Mouse (Mus musculus): ENCODE results near the gene Smarcb1. TPM values are rescaled to one million over a fixed set of nuclear protein-coding genes. Genes with fewer than 3 reads are reported as not detected.

Smarcb1 gene
- total RNA-seq, 1 experiment: 84.4 TPM

DNA sequence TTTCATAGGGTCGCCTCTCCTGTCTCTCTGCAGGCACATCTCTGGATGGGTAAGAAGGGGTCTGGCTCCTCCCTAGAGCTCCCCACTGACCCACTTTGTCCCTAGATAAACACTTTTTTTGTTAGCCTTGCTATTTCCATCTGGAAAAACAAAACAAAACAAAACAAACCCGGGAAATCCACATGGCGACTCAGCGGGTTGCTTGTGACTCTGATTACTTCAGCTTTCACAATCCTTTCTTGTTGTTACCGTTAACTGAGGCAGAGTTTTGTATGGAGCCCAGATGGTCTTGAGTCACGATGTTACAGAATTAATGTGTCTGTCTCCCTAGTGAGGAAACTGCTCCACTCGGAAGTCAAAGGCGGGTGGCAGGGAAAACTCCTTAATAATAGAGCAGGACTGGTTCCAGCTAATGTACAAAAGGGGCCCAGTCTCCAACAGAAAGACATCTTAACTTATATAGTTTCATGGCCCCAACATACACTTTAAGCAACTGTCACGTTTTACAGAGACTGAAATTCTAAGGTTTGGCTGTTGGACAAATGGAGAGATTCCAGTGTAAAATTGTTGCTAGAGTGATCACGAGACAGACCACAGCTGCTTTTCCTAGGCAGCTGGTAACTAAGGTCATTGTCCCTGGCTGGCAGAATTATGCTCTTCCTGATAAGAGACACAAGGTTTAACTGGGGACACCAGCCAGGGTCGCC lies 22.8 kb upstream of the Smarcb1 start:
- DNase-seq (ENCODE audit: low read depth, low spot score): no peak
- in situ Hi-C loops (cut with MboI; ENCODE audit: low sequenced_read_pairs in 2 of 2, unreplicated experiment in 2 of 2): no loop called here
- H3K36me3 ChIP-seq (ENCODE audit: control insufficient read depth, insufficient read depth, low read length, poor library complexity, severe bottlenecking): peaks cover 7% of the 10 kb centered on the region; the same call in 1 of the 2 replicates
- no peaks in the 10 kb centered on the region for H3K9me3 ChIP-seq (ENCODE audit: control insufficient read depth, insufficient read depth, low read depth, low read length)
- H3K9ac ChIP-seq (ENCODE audit: insufficient read depth, low read depth, low read length, poor library complexity, severe bottlenecking): no peak overlapping the region
- H3K4me1 ChIP-seq (ENCODE audit: control insufficient read depth in 2 of 2, insufficient read depth in 2 of 2, low read length in 2 of 2, poor library complexity in 1 of 2): peaks cover 0 to 31% of the 10 kb centered on the region in 2 experiments; a peak in 2 of 4 replicates
- no peak overlapping the region for H3K27ac ChIP-seq (ENCODE audit: insufficient read depth, low read depth, low read length, poor library complexity, severe bottlenecking)
- no peak for TF ChIP-seq ZC3H11A (IDR thresholded peaks at IDR 0.05; ENCODE audit: borderline replicate concordance, low read depth, low read length)
- no peak for TF ChIP-seq MAFK (IDR thresholded peaks at IDR 0.05; ENCODE audit: insufficient read depth, low read depth, low read length)
- no peak for TF ChIP-seq HCFC1 (IDR thresholded peaks at IDR 0.05; ENCODE audit: borderline replicate concordance, insufficient read depth, low read length)
- TF ChIP-seq CHD2 (IDR thresholded peaks at IDR 0.05; ENCODE audit: low read depth, low read length): no peak
- no peak for TF ChIP-seq ZNF384 (IDR thresholded peaks at IDR 0.05; ENCODE audit: low read depth, low read length)
- no peak overlapping the region for H3K4me3 ChIP-seq (ENCODE audit: insufficient read depth in 1 of 2, low read depth in 1 of 2, low read length in 2 of 2, poor library complexity in 1 of 2, severe bottlenecking in 1 of 2)

DNA sequence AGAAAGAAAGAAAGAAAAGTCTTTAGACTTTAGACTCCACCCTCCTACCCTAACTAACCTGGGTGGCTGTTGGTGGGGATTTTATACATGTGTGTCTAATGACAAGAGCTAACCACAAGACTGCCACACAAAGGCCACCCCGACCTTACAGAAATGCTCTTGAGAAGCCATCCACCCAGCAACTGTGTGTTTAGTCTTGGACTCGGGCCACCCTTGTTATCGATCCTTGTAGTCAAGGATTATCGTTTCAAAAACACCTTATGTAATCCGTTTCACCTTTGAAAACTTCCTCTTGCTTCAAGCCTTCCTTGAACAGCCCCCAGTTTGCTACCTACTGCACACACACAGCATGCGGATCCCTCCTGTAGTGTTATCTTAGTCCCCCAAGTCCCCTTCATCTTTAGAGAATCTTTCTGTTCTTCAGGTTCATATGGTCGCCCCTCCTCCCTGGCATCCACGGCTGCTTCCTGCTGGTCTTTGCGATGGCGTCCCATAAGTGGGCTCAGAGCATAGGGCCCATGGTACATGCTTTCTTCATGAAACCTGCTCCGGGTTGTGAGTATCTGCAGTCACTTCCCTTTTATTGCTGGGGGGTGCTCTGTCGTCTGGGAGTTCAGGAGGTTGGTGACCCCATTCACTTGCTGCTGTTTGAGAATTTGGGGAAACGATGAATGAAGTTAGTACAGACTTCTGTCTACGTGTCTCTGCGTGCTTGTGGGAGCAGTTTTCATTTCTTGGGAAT lies 21.5 kb upstream of the Smarcb1 start, which contains the start of gene Vpreb3:
Vpreb3 (plus strand) TSS at position 322 of the 742 bp plus-strand sequence.
- no peak for DNase-seq (ENCODE audit: low read depth, low spot score)
- Histone ChIP-seq H3K9ac (ENCODE audit: insufficient read depth, low read depth, low read length, poor library complexity, severe bottlenecking) (no peak within 1 kb of the TSS), H3K4me1 (ENCODE audit: control insufficient read depth in 2 of 2, insufficient read depth in 2 of 2, low read length in 2 of 2, poor library complexity in 1 of 2) (peaks cover 3 to 31% of the 10 kb centered on the region in 2 experiments; a peak in 3 of 4 replicates), H3K9me3 (ENCODE audit: control insufficient read depth, insufficient read depth, low read depth, low read length) (no peaks in the 10 kb centered on the region), H3K27ac (ENCODE audit: insufficient read depth, low read depth, low read length, poor library complexity, severe bottlenecking) (no peak within 1 kb of the TSS), H3K36me3 (ENCODE audit: control insufficient read depth, insufficient read depth, low read length, poor library complexity, severe bottlenecking) (peaks cover 14% of the 10 kb centered on the region; the same call in 1 of the 2 replicates), H3K4me3 (ENCODE audit: insufficient read depth in 1 of 2, low read depth in 1 of 2, low read length in 2 of 2, poor library complexity in 1 of 2, severe bottlenecking in 1 of 2) (no peak within 1 kb of the TSS)
- in situ Hi-C loops (cut with MboI; ENCODE audit: low sequenced_read_pairs in 2 of 2, unreplicated experiment in 2 of 2): no loop called here
- no peak for TF ChIP-seq ZNF384 (IDR thresholded peaks at IDR 0.05; ENCODE audit: low read depth, low read length)
- TF ChIP-seq MAFK (IDR thresholded peaks at IDR 0.05; ENCODE audit: insufficient read depth, low read depth, low read length): no peak
- no peak for TF ChIP-seq HCFC1 (IDR thresholded peaks at IDR 0.05; ENCODE audit: borderline replicate concordance, insufficient read depth, low read length)
- no peak for TF ChIP-seq CHD2 (IDR thresholded peaks at IDR 0.05; ENCODE audit: low read depth, low read length)
- no peak for TF ChIP-seq ZC3H11A (IDR thresholded peaks at IDR 0.05; ENCODE audit: borderline replicate concordance, low read depth, low read length)

DNA sequence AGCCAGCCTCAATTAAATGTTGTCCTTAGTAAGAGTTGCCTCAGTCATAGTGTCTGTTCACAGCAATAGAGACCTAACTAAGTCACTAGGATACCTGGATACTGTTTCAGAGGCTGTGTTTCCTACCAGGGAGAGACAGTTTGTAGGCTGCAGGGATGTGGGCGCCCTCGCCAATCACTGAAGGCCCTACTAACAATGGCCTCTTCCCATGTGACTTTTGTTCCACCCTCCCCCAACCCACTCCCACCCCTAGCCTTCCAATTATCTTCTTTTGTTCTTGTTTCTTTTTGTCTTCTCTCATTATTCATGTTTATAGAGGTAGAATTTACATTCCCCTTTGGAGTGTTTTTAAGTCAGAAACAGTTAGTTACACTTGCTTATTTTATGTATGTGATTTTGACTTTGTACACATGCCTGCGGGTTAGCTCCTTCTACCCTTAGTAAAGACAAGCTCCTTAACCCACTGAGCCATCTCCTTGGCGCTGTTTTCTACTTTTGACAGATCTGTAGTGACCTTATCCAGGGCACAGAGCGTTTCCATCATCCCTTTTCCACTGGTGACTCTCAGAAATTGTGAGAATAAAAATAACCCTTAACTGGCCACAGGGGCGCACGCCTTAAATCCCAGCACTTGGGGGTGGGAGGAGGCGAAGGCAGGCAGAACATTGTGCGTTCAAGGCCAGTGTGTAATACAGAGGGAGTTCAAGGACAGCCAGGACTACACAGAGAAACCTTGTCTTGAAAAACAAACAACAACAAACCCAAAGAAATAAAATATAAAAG lies 19.8 kb upstream of the Smarcb1 start:
- H3K27ac ChIP-seq (ENCODE audit: insufficient read depth, low read depth, low read length, poor library complexity, severe bottlenecking): peak overlapping the region; percentile 85
- TF ChIP-seq MAFK (IDR thresholded peaks at IDR 0.05; ENCODE audit: insufficient read depth, low read depth, low read length): no peak
- TF ChIP-seq ZC3H11A (IDR thresholded peaks at IDR 0.05; ENCODE audit: borderline replicate concordance, low read depth, low read length): no peak
- TF ChIP-seq CHD2 (IDR thresholded peaks at IDR 0.05; ENCODE audit: low read depth, low read length): no peak
- no peak for TF ChIP-seq HCFC1 (IDR thresholded peaks at IDR 0.05; ENCODE audit: borderline replicate concordance, insufficient read depth, low read length)
- TF ChIP-seq ZNF384 (IDR thresholded peaks at IDR 0.05; ENCODE audit: low read depth, low read length): no peak
- in situ Hi-C loops (cut with MboI; ENCODE audit: low sequenced_read_pairs in 2 of 2, unreplicated experiment in 2 of 2): no loop called here

DNA sequence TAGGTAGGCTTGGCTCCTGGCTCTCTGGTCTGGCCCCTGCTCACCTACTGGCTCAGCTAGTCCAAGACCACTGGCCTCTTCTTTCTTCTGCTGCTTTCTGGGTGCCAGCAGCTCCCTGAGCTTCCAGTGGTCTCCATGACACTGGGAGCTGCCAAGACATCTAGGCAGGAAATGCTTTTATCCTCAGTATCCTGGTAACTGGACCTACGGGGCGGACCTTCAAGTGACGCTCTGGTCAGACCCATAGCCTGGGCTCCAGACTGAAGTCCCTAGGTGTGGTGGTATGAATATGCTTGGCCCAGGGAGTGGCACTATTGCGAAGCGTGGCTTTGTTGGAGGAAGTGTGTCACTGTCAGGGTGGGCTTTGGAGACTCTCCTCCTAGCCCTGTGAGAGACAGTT lies 19.1 kb upstream of the Smarcb1 start, which contains the start of gene Gm867:
Gm867 (minus strand) TSS at position 153 of the 400 bp plus-strand sequence.
- Histone ChIP-seq H3K9ac (ENCODE audit: insufficient read depth, low read depth, low read length, poor library complexity, severe bottlenecking) (peak within 1 kb of the TSS; percentile 68; the same call in 1 of the 2 replicates), H3K4me1 (ENCODE audit: control insufficient read depth in 2 of 2, insufficient read depth in 2 of 2, low read length in 2 of 2, poor library complexity in 1 of 2) (peaks cover 3 to 31% of the 10 kb centered on the region in 2 experiments; a peak in 3 of 4 replicates), H3K9me3 (ENCODE audit: control insufficient read depth, insufficient read depth, low read depth, low read length) (no peaks in the 10 kb centered on the region), H3K4me3 (ENCODE audit: insufficient read depth in 1 of 2, low read depth in 1 of 2, low read length in 2 of 2, poor library complexity in 1 of 2, severe bottlenecking in 1 of 2) (peak within 1 kb of the TSS; percentile 3 to 47), H3K27ac (ENCODE audit: insufficient read depth, low read depth, low read length, poor library complexity, severe bottlenecking) (peak within 1 kb of the TSS; percentile 85), H3K36me3 (ENCODE audit: control insufficient read depth, insufficient read depth, low read length, poor library complexity, severe bottlenecking) (peaks cover 21% of the 10 kb centered on the region)
- no peak for DNase-seq (ENCODE audit: low read depth, low spot score)
- no peak for TF ChIP-seq HCFC1 (IDR thresholded peaks at IDR 0.05; ENCODE audit: borderline replicate concordance, insufficient read depth, low read length)
- TF ChIP-seq MAFK (IDR thresholded peaks at IDR 0.05; ENCODE audit: insufficient read depth, low read depth, low read length): no peak
- TF ChIP-seq ZNF384 (IDR thresholded peaks at IDR 0.05; ENCODE audit: low read depth, low read length): no peak
- TF ChIP-seq ZC3H11A (IDR thresholded peaks at IDR 0.05; ENCODE audit: borderline replicate concordance, low read depth, low read length): no peak
- TF ChIP-seq CHD2 (IDR thresholded peaks at IDR 0.05; ENCODE audit: low read depth, low read length): no peak
- in situ Hi-C loops (cut with MboI; ENCODE audit: low sequenced_read_pairs in 2 of 2, unreplicated experiment in 2 of 2): no loop called here

More for the DNA sequence above, 19.8 kb upstream of the Smarcb1 start:
- H3K4me3 ChIP-seq (ENCODE audit: insufficient read depth in 1 of 2, low read depth in 1 of 2, low read length in 2 of 2, poor library complexity in 1 of 2, severe bottlenecking in 1 of 2): no peak overlapping the region
- no peaks in the 10 kb centered on the region for H3K9me3 ChIP-seq (ENCODE audit: control insufficient read depth, insufficient read depth, low read depth, low read length)
- peaks cover 3 to 31% of the 10 kb centered on the region in 2 experiments; a peak in 3 of 4 replicates for H3K4me1 ChIP-seq (ENCODE audit: control insufficient read depth in 2 of 2, insufficient read depth in 2 of 2, low read length in 2 of 2, poor library complexity in 1 of 2)
- no peak for DNase-seq (ENCODE audit: low read depth, low spot score)
- peaks cover 21% of the 10 kb centered on the region for H3K36me3 ChIP-seq (ENCODE audit: control insufficient read depth, insufficient read depth, low read length, poor library complexity, severe bottlenecking)
- peak overlapping the region; percentile 68; the same call in 1 of the 2 replicates for H3K9ac ChIP-seq (ENCODE audit: insufficient read depth, low read depth, low read length, poor library complexity, severe bottlenecking)

All from ES-E14 (cell line).